Mouse (Mus musculus): ENCODE measurements around the gene Pon1. TPM values are rescaled to one million over a fixed set of nuclear protein-coding genes. Genes with fewer than 3 reads are reported as not detected.

Gene Pon1
- total RNA-seq, 2 experiments from 2014 or later: not detected

- no peak for ATAC-seq (replicated peaks; ENCODE audit: low FRiP score, poor library complexity, severe bottlenecking)
Observed at GRCm38 (mm10) chr6:5180645-5181044, 13.1 kb downstream of the Pon1 start.

- no peak for ATAC-seq (replicated peaks; ENCODE audit: low FRiP score, poor library complexity, severe bottlenecking)
Observed at GRCm38 (mm10) chr6:5179189-5179588, 14.6 kb downstream of the Pon1 start.

GRCm38 (mm10) chr6:5177967-5178891 lies 15.5 kb downstream of the Pon1 start:
- ATAC-seq (replicated peaks; ENCODE audit: low FRiP score, poor library complexity, severe bottlenecking): no peak

GRCm38 (mm10) chr6:5174179-5174812 lies 19.4 kb downstream of the Pon1 start:
- no peak for ATAC-seq (replicated peaks; ENCODE audit: low FRiP score, poor library complexity, severe bottlenecking)

GRCm38 (mm10) chr6:5172571-5172970 lies 21.2 kb downstream of the Pon1 start:
- ATAC-seq (replicated peaks; ENCODE audit: low FRiP score, poor library complexity, severe bottlenecking): no peak

GRCm38 (mm10) chr6:5171418-5171817 lies 22.3 kb downstream of the Pon1 start:
- no peak for ATAC-seq (replicated peaks; ENCODE audit: low FRiP score, poor library complexity, severe bottlenecking)

GRCm38 (mm10) chr6:5168158-5168557 lies 25.6 kb downstream of the Pon1 start:
- ATAC-seq (replicated peaks; ENCODE audit: low FRiP score, poor library complexity, severe bottlenecking): no peak

- ATAC-seq (replicated peaks; ENCODE audit: low FRiP score, poor library complexity, severe bottlenecking): no peak
Observed at GRCm38 (mm10) chr6:5167051-5167677, 26.6 kb downstream of the Pon1 start.

GRCm38 (mm10) chr6:5164855-5165254 lies 28.9 kb downstream of the Pon1 start:
- no peak for ATAC-seq (replicated peaks; ENCODE audit: low FRiP score, poor library complexity, severe bottlenecking)

GRCm38 (mm10) chr6:5163507-5164144 lies 30.1 kb downstream of the Pon1 start:
- ATAC-seq (replicated peaks; ENCODE audit: low FRiP score, poor library complexity, severe bottlenecking): no peak

- ATAC-seq (replicated peaks; ENCODE audit: low FRiP score, poor library complexity, severe bottlenecking): no peak
Observed at GRCm38 (mm10) chr6:5162052-5162451, 31.7 kb downstream of the Pon1 start.

- ATAC-seq (replicated peaks; ENCODE audit: low FRiP score, poor library complexity, severe bottlenecking): no peak
Observed at GRCm38 (mm10) chr6:5159385-5159791, 34.4 kb downstream of the Pon1 start.

GRCm38 (mm10) chr6:5156541-5157425 lies 37.0 kb downstream of the Pon1 start:
- peak; percentile 70 for ATAC-seq (replicated peaks; ENCODE audit: low FRiP score, poor library complexity, severe bottlenecking)

- peak; percentile 82 for ATAC-seq (replicated peaks; ENCODE audit: low FRiP score, poor library complexity, severe bottlenecking)
Observed at GRCm38 (mm10) chr6:5155313-5155927, 38.3 kb downstream of the Pon1 start.

GRCm38 (mm10) chr6:5154786-5155185 lies 39.0 kb downstream of the Pon1 start:
- ATAC-seq (replicated peaks; ENCODE audit: low FRiP score, poor library complexity, severe bottlenecking): no peak; the same call in 1 of the 2 replicates

GRCm38 (mm10) chr6:5152185-5152584 lies 41.6 kb downstream of the Pon1 start:
- ATAC-seq (replicated peaks; ENCODE audit: low FRiP score, poor library complexity, severe bottlenecking): no peak

- ATAC-seq (replicated peaks; ENCODE audit: low FRiP score, poor library complexity, severe bottlenecking): no peak
Observed at GRCm38 (mm10) chr6:5151171-5151570, 42.6 kb downstream of the Pon1 start.

- no peak for ATAC-seq (replicated peaks; ENCODE audit: low FRiP score, poor library complexity, severe bottlenecking)
Observed at GRCm38 (mm10) chr6:5149941-5150340, 43.8 kb downstream of the Pon1 start.

All from erythroid progenitor cell, adult 5-6 weeks (primary cell).